In the genomic region with DNA sequence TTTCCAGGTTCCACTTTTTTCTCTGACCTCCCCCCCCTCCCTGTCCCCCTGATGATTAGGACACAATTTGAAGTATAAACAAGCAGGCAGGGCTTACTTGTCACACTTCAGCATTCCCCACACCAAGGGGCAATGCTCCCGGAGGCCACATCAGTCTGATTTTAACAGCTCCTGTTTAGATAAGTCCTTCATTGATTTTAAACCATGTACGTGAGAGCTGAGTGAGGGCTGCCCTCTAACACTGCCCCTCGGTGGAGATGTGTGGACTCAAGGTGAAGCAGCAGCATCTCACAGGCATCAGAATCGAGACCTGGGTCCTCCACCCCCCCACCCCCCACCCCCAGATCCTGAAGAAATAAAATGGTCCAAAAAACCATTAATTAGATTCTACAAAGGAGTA, we compare ENCODE assay signal across 8 mouse cellular contexts.
DNase-seq lines count a peak whose midpoint lies in the region; ATAC-seq and TF ChIP-seq lines count a peak whose summit lies in the region.

No protein-coding gene starts in this region.

- H3K36me3 ChIP-seq in erythroblast, embryonic 14.5 days (ENCODE audit: control insufficient read depth) = no peaks in the 10 kb centered on the region
- no peaks in the 10 kb centered on the region for H3K36me3 ChIP-seq in ES-Bruce4 (ENCODE audit: control insufficient read depth, insufficient read depth, low read length, poor library complexity, severe bottlenecking)
- H3K36me3 ChIP-seq in forebrain, embryonic 15.5 days = no peaks in the 10 kb centered on the region
- no peaks in the 10 kb centered on the region for H3K36me3 ChIP-seq in liver, embryonic 16.5 days (ENCODE audit: control insufficient read depth, insufficient read depth)

- TF ChIP-seq EP300 in ES-Bruce4 (IDR thresholded peaks at IDR 0.05; ENCODE audit: insufficient read depth, low read depth, low read length) = no peak

- peaks cover 2% of the 10 kb centered on the region for H3K4me1 ChIP-seq in erythroblast, embryonic 14.5 days (ENCODE audit: control insufficient read depth)
- H3K4me1 ChIP-seq in ES-Bruce4 (ENCODE audit: control insufficient read depth, insufficient read depth, low read length) = peaks cover 9% of the 10 kb centered on the region
- H3K4me1 ChIP-seq in forebrain, embryonic 15.5 days = peaks cover 59% of the 10 kb centered on the region
- peaks cover 3% of the 10 kb centered on the region for H3K4me1 ChIP-seq in liver, embryonic 16.5 days (ENCODE audit: control insufficient read depth, low read depth, low read length)

- no peaks in the 10 kb centered on the region for H3K9me3 ChIP-seq in erythroblast, embryonic 14.5 days (ENCODE audit: control insufficient read depth, low read length)
- no peaks in the 10 kb centered on the region for H3K9me3 ChIP-seq in ES-Bruce4 (replicated peaks; ENCODE audit: control insufficient read depth, insufficient read depth, low read length, poor library complexity, severe bottlenecking)
- no peaks in the 10 kb centered on the region for H3K9me3 ChIP-seq in forebrain, embryonic 15.5 days
- no peaks in the 10 kb centered on the region for H3K9me3 ChIP-seq in liver, embryonic 16.5 days (replicated peaks; ENCODE audit: control insufficient read depth, low read length)

- H3K27ac ChIP-seq in ES-Bruce4 (ENCODE audit: insufficient read depth, low read length) = no peak overlapping the region
- peak overlapping the region; percentile 96; the same call in 1 of the 2 replicates for H3K27ac ChIP-seq in forebrain, embryonic 15.5 days (replicated peaks)
- H3K27ac ChIP-seq in liver, embryonic 16.5 days (ENCODE audit: low read length) = no peak overlapping the region

- peak overlapping the region; percentile 57 for H3K4me2 ChIP-seq in forebrain, embryonic 15.5 days (replicated peaks)
- peak overlapping the region; percentile 41; the same call in 1 of the 2 replicates for H3K4me2 ChIP-seq in liver, embryonic 16.5 days (ENCODE audit: low read depth, low read length)

- no peak for TF ChIP-seq POLR2A in ES-Bruce4 (IDR thresholded peaks at IDR 0.05; ENCODE audit: insufficient read depth, low read length)

- peak overlapping the region; percentile 41 for H3K9ac ChIP-seq in ES-Bruce4 (ENCODE audit: low read depth, poor library complexity, severe bottlenecking)
- peak overlapping the region; percentile 79 for H3K9ac ChIP-seq in forebrain, embryonic 15.5 days (replicated peaks)
- H3K9ac ChIP-seq in liver, embryonic 16.5 days (ENCODE audit: low read depth, low read length) = no peak overlapping the region

- peaks cover 17% of the 10 kb centered on the region for H3K27me3 ChIP-seq in erythroblast, embryonic 14.5 days (ENCODE audit: control insufficient read depth)
- no peaks in the 10 kb centered on the region for H3K27me3 ChIP-seq in ES-Bruce4 (ENCODE audit: control insufficient read depth, insufficient read depth, low read length, poor library complexity, severe bottlenecking)
- H3K27me3 ChIP-seq in forebrain, embryonic 15.5 days = no peaks in the 10 kb centered on the region
- H3K27me3 ChIP-seq in liver, embryonic 16.5 days (ENCODE audit: control insufficient read depth, insufficient read depth, low read depth, low read length) = no peaks in the 10 kb centered on the region

- ATAC-seq in erythroblast, adult 5-6 weeks (replicated peaks; ENCODE audit: low FRiP score, poor library complexity, severe bottlenecking) = no peak
- no peak for ATAC-seq in forebrain, embryonic 15.5 days (replicated peaks)
- ATAC-seq in liver, embryonic 16.5 days (ENCODE audit: low read depth) = no peak

- TF ChIP-seq CTCF in ES-Bruce4 (IDR thresholded peaks at IDR 0.05; ENCODE audit: low read depth, low read length) = no peak

- no peak for DNase-seq in spleen, postnatal 36 days (ENCODE audit: low spot score in 2 of 2)
- DNase-seq in B cell, adult 2 months = no peak
- no peak for DNase-seq in spleen, postnatal 4 days (ENCODE audit: low spot score in 2 of 2)

- 16% methylated on average over 4 of the region's 4 CpGs for WGBS in forebrain, embryonic 15.5 days
- WGBS in liver, embryonic 16.5 days (ENCODE audit: insufficient replicate concordance) = 15% methylated on average over 4 of the region's 4 CpGs

- H3K4me3 ChIP-seq in erythroblast, embryonic 14.5 days (replicated peaks) = peak overlapping the region; percentile 31
- no peak overlapping the region for H3K4me3 ChIP-seq in ES-Bruce4 (ENCODE audit: low read depth, low read length)
- H3K4me3 ChIP-seq in forebrain, embryonic 15.5 days = peak overlapping the region; percentile 61
- H3K4me3 ChIP-seq in liver, embryonic 16.5 days (ENCODE audit: low read depth, low read length) = peak overlapping the region; percentile 60
